Comparison of ENCODE assay signal across 14 mouse cellular contexts in genomic region chr2:78011821-78012220, GRCm38 (mm10).
"Had no signal": no experiment of that assay in that cellular context is flagged by ENCODE, and none has a peak within 500 bp of the region (broad histone marks: within the 10 kb centered on the region; RNA-seq: fewer than 3 reads in every experiment).

No protein-coding gene starts in this region.

- ATAC-seq: midbrain, embryonic 13.5 days; midbrain, embryonic 15.5 days had no signal

- H3K4me1 ChIP-seq: midbrain, embryonic 13.5 days; midbrain, embryonic 15.5 days; neural tube, embryonic 12.5 days; stomach, embryonic 15.5 days had no signal

- DNase-seq: lung, adult 18-20 months; lung, embryonic 14.5 days; lung, postnatal 10 days; lung, postnatal 4 days; right cerebral cortex, postnatal 14 days; thymus, adult 2 months; thymus, postnatal 25 days; thymus, postnatal 4 days had no signal

- H3K4me2 ChIP-seq: lung, embryonic 14.5 days; midbrain, embryonic 11.5 days; midbrain, embryonic 13.5 days; midbrain, embryonic 15.5 days; neural tube, embryonic 12.5 days; stomach, embryonic 15.5 days had no signal

- H3K9ac ChIP-seq: lung, embryonic 14.5 days; midbrain, embryonic 13.5 days; midbrain, embryonic 15.5 days; neural tube, embryonic 12.5 days; stomach, embryonic 15.5 days had no signal

- H3K36me3 ChIP-seq: midbrain, embryonic 13.5 days; midbrain, embryonic 15.5 days; neural tube, embryonic 12.5 days; stomach, embryonic 15.5 days had no signal

- H3K9me3 ChIP-seq: midbrain, embryonic 13.5 days; midbrain, embryonic 15.5 days; neural tube, embryonic 12.5 days; stomach, embryonic 15.5 days had no signal

- H3K27me3 ChIP-seq: midbrain, embryonic 13.5 days; midbrain, embryonic 15.5 days; neural tube, embryonic 12.5 days; stomach, embryonic 15.5 days had no signal

- H3K4me3 ChIP-seq: midbrain, embryonic 13.5 days; midbrain, embryonic 15.5 days; neural tube, embryonic 12.5 days; stomach, embryonic 15.5 days had no signal

- H3K27ac ChIP-seq: midbrain, embryonic 13.5 days; midbrain, embryonic 15.5 days; neural tube, embryonic 12.5 days; stomach, embryonic 15.5 days; stomach, postnatal 0 days had no signal
